In the genomic region with DNA sequence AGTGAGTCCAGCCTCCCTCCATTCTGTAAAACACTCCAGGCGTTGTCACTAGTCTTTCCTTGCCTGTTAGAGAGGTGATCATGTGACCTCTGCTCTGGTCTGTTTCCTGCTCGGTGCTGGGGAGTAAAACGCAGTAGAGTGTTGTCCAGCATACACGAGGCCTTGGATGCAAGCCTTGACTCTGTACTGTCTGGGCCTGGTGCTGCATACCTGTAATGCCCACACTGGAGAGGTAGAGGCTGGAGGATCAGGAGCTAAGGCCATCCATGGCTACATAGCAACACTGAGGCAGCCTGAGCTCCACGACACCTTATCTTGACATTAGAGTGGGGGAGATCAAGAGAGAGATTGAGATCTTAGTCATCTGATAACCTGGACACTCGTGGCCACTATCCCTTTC, we compare ENCODE assay signal across 11 mouse cellular contexts.
"Had no signal": no experiment of that assay in that cellular context is flagged by ENCODE, and none has a peak within 500 bp of the region (broad histone marks: within the 10 kb centered on the region; RNA-seq: fewer than 3 reads in every experiment).

No protein-coding gene starts in this region.

- H3K9me3 ChIP-seq: limb, embryonic 15.5 days; midbrain, embryonic 13.5 days; neural tube, embryonic 12.5 days had no signal

- H3K27me3 ChIP-seq: limb, embryonic 15.5 days; midbrain, embryonic 13.5 days; neural tube, embryonic 12.5 days had no signal

- H3K36me3 ChIP-seq: limb, embryonic 15.5 days; neural tube, embryonic 12.5 days had no signal

- H3K27ac ChIP-seq: left cerebral cortex, adult 2 months; limb, embryonic 15.5 days; midbrain, embryonic 13.5 days; neural tube, embryonic 12.5 days had no signal

- H3K4me3 ChIP-seq: left cerebral cortex, adult 2 months; limb, embryonic 15.5 days; midbrain, embryonic 13.5 days; neural tube, embryonic 12.5 days had no signal

- DNase-seq: kidney, adult 18-20 months; kidney, postnatal 25 days; lung, embryonic 14.5 days; lung, postnatal 10 days; lung, postnatal 4 days; thymus, adult 18-20 months; thymus, postnatal 14 days had no signal

- H3K9ac ChIP-seq: limb, embryonic 15.5 days; lung, embryonic 14.5 days; midbrain, embryonic 13.5 days; neural tube, embryonic 12.5 days had no signal

- ATAC-seq: midbrain, embryonic 13.5 days had no signal

- H3K4me2 ChIP-seq: limb, embryonic 15.5 days; lung, embryonic 14.5 days; midbrain, embryonic 13.5 days; neural tube, embryonic 12.5 days had no signal
